Mouse (Mus musculus) heart, adult 2 months (tissue): ENCODE measurements around the gene Zfp386.

ENCODE experiments used
- CTCF ChIP-seq: fragments of 200-600 bp; IDR thresholded peaks from 2 replicates; pipeline ENCODE4 v1.8.1; 2022; ENCODE audit warnings: antibody characterized with exemption, mild to moderate bottlenecking, moderate library complexity
- EP300 ChIP-seq: fragments of 200-500 bp; IDR thresholded peaks from 2 replicates; pipeline ENCODE4 v1.6.1; 2011; ENCODE audit warnings: low read depth, low read length, control low read depth; ENCODE audit not compliant: insufficient read depth
- POLR2A ChIP-seq: fragments of 200-500 bp; IDR thresholded peaks from 2 replicates; pipeline ENCODE4 v1.6.1; 2011; ENCODE audit warnings: mild to moderate bottlenecking, low read depth, low read length, control low read depth; ENCODE audit not compliant: insufficient read depth

DNA sequence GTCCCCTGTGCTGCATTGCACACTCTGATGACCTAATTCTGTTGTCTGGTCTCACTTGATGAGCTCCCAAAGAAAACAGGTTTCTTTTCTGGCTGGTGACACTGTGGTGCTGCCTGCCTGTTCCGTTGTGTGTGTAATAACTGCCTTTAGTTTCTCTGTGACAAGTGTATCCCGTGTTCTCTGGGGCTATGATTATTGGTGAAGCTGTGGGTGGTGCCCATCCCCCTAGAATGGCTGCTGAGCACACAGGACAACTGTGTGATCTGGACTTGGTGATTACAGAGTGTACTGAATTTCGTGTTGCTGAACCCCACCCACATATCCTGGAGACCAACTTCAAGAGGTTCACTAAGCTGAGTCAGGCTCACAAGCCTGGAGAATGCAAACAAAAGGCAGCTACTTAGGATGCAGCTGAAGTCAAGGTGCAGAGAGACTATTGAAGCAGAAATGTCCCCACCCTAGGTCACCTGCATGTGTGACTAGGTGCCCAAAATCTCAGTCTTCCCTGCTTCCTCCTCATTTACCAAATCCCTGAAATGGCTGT is 48.9 kb downstream of the Zfp386 start:
- TF ChIP-seq POLR2A (no peak), CTCF (no peak), EP300 (no peak)
